Mouse (Mus musculus) CH12.LX (cell line): ENCODE data around the gene Klrb1c. TPM values are rescaled to one million over a fixed set of nuclear protein-coding genes. Genes with fewer than 3 reads are reported as not detected.
A peak's percentile ranks its signal among the peaks of the same experiment; 100 is the strongest.

Source experiments
- DNase-seq: peaks from one replicate; pipeline ENCODE4 v3.0.0-alpha.2; 2013; ENCODE audit errors: extremely low read depth
- H3K27ac ChIP-seq: 2 replicates; pipeline ENCODE4 v1.5.1; 2012; ENCODE audit warnings: low read depth, mild to moderate bottlenecking, control low read depth, moderate library complexity; ENCODE audit not compliant: insufficient read depth
- H3K27me3 ChIP-seq: replicated peaks from 2 replicates; pipeline ENCODE3; 2012; ENCODE audit warnings: inconsistent platforms
- H3K36me3 ChIP-seq, 2 experiments: replicated peaks in 1 of 2; 2 replicates each; pipeline versions ENCODE3 to v1.6.1; 2012; ENCODE audit warnings: inconsistent platforms in 1 of 2, low read length in 1 of 2, mild to moderate bottlenecking in 1 of 2, mixed read lengths in 1 of 2, moderate library complexity in 1 of 2; ENCODE audit not compliant: control insufficient read depth in 1 of 2, insufficient read depth in 1 of 2
- H3K4me1 ChIP-seq, 2 experiments: 2 replicates each; pipeline ENCODE4 v1.6.1; 2012; ENCODE audit warnings: inconsistent platforms in 1 of 2, moderate library complexity in 1 of 2; ENCODE audit not compliant: insufficient read depth in 2 of 2, control insufficient read depth in 1 of 2
- H3K4me2 ChIP-seq: 2 replicates; pipeline ENCODE4 v1.6.1; 2012; ENCODE audit warnings: low read depth, mild to moderate bottlenecking, control low read depth; ENCODE audit not compliant: poor library complexity, insufficient read depth, severe bottlenecking
- H3K4me3 ChIP-seq, 3 experiments: fragments of 150-350 bp in 1 of 3; sonication (generic) in 1 of 3; replicated peaks in 1 of 3; 2 replicates each; pipeline versions ENCODE3 to v1.5.1; 2011 to 2012; ENCODE audit warnings: low read depth in 2 of 3, low read length in 2 of 3, mild to moderate bottlenecking in 2 of 3, moderate library complexity in 2 of 3, control low read depth in 1 of 3, improper control_type of control experiment in 1 of 3, inconsistent platforms in 1 of 3, mixed read lengths in 1 of 3; ENCODE audit not compliant: poor library complexity in 1 of 3
- H3K79me2 ChIP-seq: replicated peaks from 2 replicates; pipeline ENCODE4 v1.6.1; 2012; ENCODE audit warnings: mild to moderate bottlenecking, moderate library complexity; ENCODE audit not compliant: control insufficient read depth, poor library complexity, insufficient read depth, severe bottlenecking; ENCODE audit errors: extremely low read depth
- H3K9ac ChIP-seq: 2 replicates; pipeline ENCODE4 v1.6.1; 2012; ENCODE audit warnings: low read depth, mild to moderate bottlenecking, control low read depth, moderate library complexity; ENCODE audit not compliant: insufficient read depth
- H3K9me3 ChIP-seq: replicated peaks from 2 replicates; pipeline ENCODE3; 2012; ENCODE audit warnings: low read length, inconsistent platforms, mixed read lengths
- CHD1 ChIP-seq: IDR thresholded peaks from 2 replicates; pipeline ENCODE4 v1.6.1; 2012; ENCODE audit warnings: low read depth, low read length, improper control_type of control experiment, inconsistent platforms
- CHD2 ChIP-seq: IDR thresholded peaks from 2 replicates; pipeline ENCODE4 v1.6.1; 2011; ENCODE audit warnings: low read length, improper control_type of control experiment
- E2F4 ChIP-seq: IDR thresholded peaks from 2 replicates; pipeline ENCODE4 v1.6.1; 2011; ENCODE audit warnings: low read depth, low read length, improper control_type of control experiment; ENCODE audit not compliant: insufficient replicate concordance
- ELF1 ChIP-seq: IDR thresholded peaks from 2 replicates; pipeline ENCODE4 v1.6.1; 2014; ENCODE audit warnings: low read depth, mild to moderate bottlenecking, inconsistent platforms, low read length, improper control_type of control experiment
- EP300 ChIP-seq: IDR thresholded peaks from 2 replicates; pipeline ENCODE4 v1.6.1; 2011; ENCODE audit warnings: low read length, improper control_type of control experiment
- GABPA ChIP-seq: IDR thresholded peaks from 2 replicates; pipeline ENCODE4 v1.6.1; 2012; ENCODE audit warnings: low read depth, low read length, improper control_type of control experiment, inconsistent platforms; ENCODE audit not compliant: insufficient replicate concordance
- JUN ChIP-seq: IDR thresholded peaks from 2 replicates; pipeline ENCODE4 v1.6.1; 2011; ENCODE audit warnings: low read depth, mild to moderate bottlenecking, low read length, improper control_type of control experiment, moderate library complexity; ENCODE audit not compliant: insufficient read depth
- JUND ChIP-seq: conservative IDR thresholded peaks from 2 replicates; pipeline ENCODE4 v1.6.1; 2011; ENCODE audit warnings: low read depth, low read length, improper control_type of control experiment
- MAX ChIP-seq: IDR thresholded peaks from 2 replicates; pipeline ENCODE4 v1.6.1; 2011; ENCODE audit warnings: low read length, improper control_type of control experiment
- MAZ ChIP-seq: IDR thresholded peaks from 2 replicates; pipeline ENCODE4 v1.6.1; 2012; ENCODE audit warnings: low read depth, mild to moderate bottlenecking, inconsistent platforms, low read length, improper control_type of control experiment, moderate library complexity
- MEF2A ChIP-seq: IDR thresholded peaks from 2 replicates; pipeline ENCODE4 v1.6.1; 2014; ENCODE audit warnings: low read depth, mild to moderate bottlenecking, inconsistent platforms, low read length, improper control_type of control experiment, borderline replicate concordance
- MXI1 ChIP-seq: IDR thresholded peaks from 2 replicates; pipeline ENCODE4 v1.6.1; 2011; ENCODE audit warnings: mild to moderate bottlenecking, low read depth, low read length, improper control_type of control experiment
- MYC ChIP-seq: IDR thresholded peaks from 2 replicates; pipeline ENCODE4 v1.6.1; 2011; ENCODE audit warnings: low read depth, mild to moderate bottlenecking, improper control_type of control experiment, low read length
- NELFE ChIP-seq: IDR thresholded peaks from 2 replicates; pipeline ENCODE4 v1.6.1; 2011; ENCODE audit warnings: low read depth, low read length, improper control_type of control experiment
- POLR2AphosphoS2 ChIP-seq: IDR thresholded peaks from 2 replicates; pipeline ENCODE4 v1.6.1; 2011; ENCODE audit warnings: low read depth, low read length, improper control_type of control experiment
- SMC3 ChIP-seq: IDR thresholded peaks from 2 replicates; pipeline ENCODE4 v1.6.1; 2011; ENCODE audit warnings: low read depth, low read length, improper control_type of control experiment
- TBP ChIP-seq: conservative IDR thresholded peaks from 2 replicates; pipeline ENCODE4 v1.6.1; 2011; ENCODE audit warnings: low read depth, low read length, improper control_type of control experiment
- UBTF ChIP-seq: IDR thresholded peaks from 2 replicates; pipeline ENCODE4 v1.6.1; 2012; ENCODE audit warnings: low read depth, mild to moderate bottlenecking, inconsistent platforms, low read length, improper control_type of control experiment, moderate library complexity
- USF1 ChIP-seq: IDR thresholded peaks from 2 replicates; pipeline ENCODE4 v1.6.1; 2014; ENCODE audit warnings: low read depth, mild to moderate bottlenecking, inconsistent platforms, low read length, improper control_type of control experiment
- USF2 ChIP-seq: conservative IDR thresholded peaks from 2 replicates; pipeline ENCODE4 v1.6.1; 2011; ENCODE audit warnings: low read depth, low read length, improper control_type of control experiment
- ZC3H11A ChIP-seq: IDR thresholded peaks from 2 replicates; pipeline ENCODE4 v1.6.1; 2012; ENCODE audit warnings: low read depth, mild to moderate bottlenecking, inconsistent platforms, low read length, improper control_type of control experiment
- ZMIZ1 ChIP-seq: IDR thresholded peaks from 2 replicates; pipeline ENCODE4 v1.6.1; 2012; ENCODE audit warnings: low read depth, mild to moderate bottlenecking, inconsistent platforms, low read length, improper control_type of control experiment
- ZNF384 ChIP-seq: IDR thresholded peaks from 2 replicates; pipeline ENCODE4 v1.6.1; 2012; ENCODE audit warnings: low read depth, low read length, improper control_type of control experiment, inconsistent platforms
- dilution Hi-C: fragments of 300-500 bp; cut with MboI; formaldehyde crosslinking; loops from 2 replicates; pipeline ENCODE4 v1.14.3; 2020; ENCODE audit warnings: low sequenced_read_pairs; ENCODE audit not compliant: extremely low pct_unique_long_range_greater_than_20kb, extremely low pct_ligation_motif_present
- in situ Hi-C: fragments of 300-500 bp; cut with MboI; formaldehyde crosslinking; loops from 3 replicates; pipeline ENCODE4 v1.14.3; 2019; ENCODE audit warnings: low sequenced_read_pairs, low pct_ligation_motif_present, low pct_unique_long_range_greater_than_20kb, mixed read lengths
- polyA plus RNA-seq: library from polyadenylated mRNA; unstranded; fragments of >175 nt; gene quantifications from 2 replicates; pipeline ENCODE4 v1.2.1, GENCODE M21; 2012; ENCODE audit warnings: low read depth; ENCODE audit not compliant: insufficient read length
- total RNA-seq, 2 experiments: library from RNA; depleted of rRNA; stranded (reverse); fragments of 300-350 nt in 1 of 2; fragments of >200 nt in 1 of 2; gene quantifications; 2 replicates each; pipeline ENCODE4 v1.2.3; 2012 to 2014

The Klrb1c gene
- total and polyA plus RNA-seq, 3 experiments = not detected

- peak; percentile 63 for DNase-seq
- Histone ChIP-seq H3K36me3 (no peaks in the 10 kb centered on the region), H3K4me1 (peaks cover 8 to 47% of the 10 kb centered on the region in 2 experiments; a peak in 3 of 4 replicates), H3K9me3 (no peaks in the 10 kb centered on the region), H3K27me3 (no peaks in the 10 kb centered on the region), H3K79me2 (no peaks in the 10 kb centered on the region), H3K4me3 (no peak overlapping the region)
- dilution Hi-C loops = no loop called here
- in situ Hi-C loops = no loop called here
- TF ChIP-seq NELFE (no peak), POLR2AphosphoS2 (no peak), TBP (0 out of 2 replicates have a peak, but pooled peaks have one; percentile 25), ZC3H11A (no peak), USF1 (peak; percentile 43), CHD2 (no peak), USF2 (peak; percentile 13; the same call in 1 of the 2 replicates)
- TF ChIP-seq, all 38 proteins: peak for 3
- Histone ChIP-seq H3K27ac (no peak overlapping the region), H3K9ac (no peak overlapping the region), H3K4me2 (no peak overlapping the region)
Measured at GRCm38 (mm10) chr6:128765211-128765610, 23.8 kb downstream of the Klrb1c start.

- H3K9me3 ChIP-seq = no peaks in the 10 kb centered on the region
- H3K4me3 ChIP-seq = peak overlapping the region; percentile 62 to 75 (median 69)
- peak overlapping the region; percentile 28; the same call in 1 of the 2 replicates for H3K9ac ChIP-seq
- peak; percentile 44 for DNase-seq
- TF ChIP-seq ELF1 (no peak), MYC (0 out of 2 replicates have a peak, but pooled peaks have one; percentile 8), MXI1 (peak; percentile 4; the same call in 1 of the 2 replicates)
- in situ Hi-C loops = loop anchor here (5.0 kb wide), 2 partner anchors 33 to 78 kb away; no protein-coding TSS in a partner anchor
- peak overlapping the region; percentile 50; the same call in 1 of the 2 replicates for H3K4me2 ChIP-seq
- H3K27ac ChIP-seq = no peak overlapping the region
- no peaks in the 10 kb centered on the region for H3K79me2 ChIP-seq
- no peaks in the 10 kb centered on the region for H3K27me3 ChIP-seq
- H3K4me1 ChIP-seq = peaks cover 8 to 43% of the 10 kb centered on the region in 2 experiments; a peak in 3 of 4 replicates
- H3K36me3 ChIP-seq = no peaks in the 10 kb centered on the region
- dilution Hi-C loops = no loop called here
Measured at GRCm38 (mm10) chr6:128764598-128764997, 24.4 kb downstream of the Klrb1c start.

GRCm38 (mm10) chr6:128763736-128764523 lies 25.1 kb downstream of the Klrb1c start:
- no peaks in the 10 kb centered on the region for H3K27me3 ChIP-seq
- peak overlapping the region; percentile 62 to 75 (median 69) for H3K4me3 ChIP-seq
- H3K9me3 ChIP-seq = no peaks in the 10 kb centered on the region
- peak overlapping the region; percentile 9; the same call in 1 of the 2 replicates for H3K27ac ChIP-seq
- in situ Hi-C loops (loop anchor here (5.0 kb wide), 2 partner anchors 33 to 78 kb away; no protein-coding TSS in a partner anchor), dilution Hi-C loops (no loop called here)
- peaks cover 10 to 44% of the 10 kb centered on the region in 2 experiments; a peak in 3 of 4 replicates for H3K4me1 ChIP-seq
- H3K79me2 ChIP-seq = no peaks in the 10 kb centered on the region
- no peaks in the 10 kb centered on the region for H3K36me3 ChIP-seq
- H3K9ac ChIP-seq = peak overlapping the region; percentile 28; the same call in 1 of the 2 replicates
- DNase-seq = peak; percentile 90
- H3K4me2 ChIP-seq = peak overlapping the region; percentile 44
- TF ChIP-seq MAX (no peak), ZNF384 (no peak), ZMIZ1 (no peak), SMC3 (peak; percentile 26; the same call in 1 of the 2 replicates), JUN (0 out of 2 replicates have a peak, but pooled peaks have one; percentile 53), UBTF (no peak), E2F4 (peak; percentile 95; the same call in 1 of the 2 replicates), ELF1 (peak; percentile 98), EP300 (no peak), MXI1 (peak; percentile 75), CHD1 (no peak), GABPA (no peak), MAZ (no peak), MYC (0 out of 2 replicates have a peak, but pooled peaks have one; percentile 13), JUND (peak; percentile 62; the same call in 1 of the 2 replicates), MEF2A (peak; percentile 24)
